Mouse (Mus musculus) G1E (cell line): Measurements from ENCODE around the gene Tjap1.

Experiments
- CTCF ChIP-seq: IDR thresholded peaks from 2 replicates; pipeline ENCODE4 v1.5.1; 2012; ENCODE audit warnings: low read depth, low read length, inconsistent platforms, mixed read lengths
- GATA1 ChIP-seq: IDR thresholded peaks from 2 replicates; pipeline ENCODE4 v1.6.1; 2012; ENCODE audit warnings: borderline replicate concordance, low read length, inconsistent platforms, mixed read lengths
- POLR2AphosphoS5 ChIP-seq: IDR thresholded peaks from 2 replicates; pipeline ENCODE4 v1.6.1; 2012; ENCODE audit warnings: low read depth, low read length, inconsistent platforms; ENCODE audit not compliant: insufficient replicate concordance
- TAL1 ChIP-seq: conservative IDR thresholded peaks from 2 replicates; pipeline ENCODE4 v1.6.1; 2012; ENCODE audit warnings: low read depth, low read length, inconsistent platforms, mixed read lengths

GRCm38 (mm10) chr17:46301892-46302291 is 19.1 kb upstream of the Tjap1 start:
- TF ChIP-seq CTCF (no peak), TAL1 (no peak), POLR2AphosphoS5 (no peak), GATA1 (no peak)
